Mouse (Mus musculus): ENCODE measurements at regions not wholly inside any gene's neighbourhood (a gene's known extent, or its start where the extent isn't known, plus 50 kb on each side); places are given as distances from the start of the nearest gene placed in this dataset.

DNA sequence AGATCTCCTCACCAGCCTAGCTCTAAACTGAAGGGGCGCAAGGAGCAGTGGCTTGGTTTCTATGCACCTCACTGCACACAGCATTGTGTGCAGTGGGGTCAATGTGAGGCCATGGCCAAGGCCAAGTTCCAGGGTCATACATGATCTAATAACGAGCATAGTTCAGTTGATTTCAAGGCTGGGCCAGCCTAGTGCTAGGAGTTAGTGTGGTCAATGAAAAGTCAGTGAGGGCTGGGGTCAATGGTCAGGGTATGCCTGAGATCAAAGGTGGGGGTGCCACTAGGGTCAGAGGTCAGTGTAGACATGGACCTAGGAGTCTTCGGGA lies 219.7 kb downstream of the Tpra1 start:
- TF ChIP-seq CTCF (conservative IDR thresholded peaks at IDR 0.05; ENCODE audit: insufficient read depth, insufficient read length, low read depth, low read length) (no peak), POLR2A (IDR thresholded peaks at IDR 0.05; ENCODE audit: low read depth, low read length) (no peak)

Data from kidney, adult 2 months (tissue).